Mouse (Mus musculus): Measurements from ENCODE around the gene Arl16. TPM values are rescaled to one million over a fixed set of nuclear protein-coding genes. Genes with fewer than 3 reads are reported as not detected.

Gene Arl16
- polyA plus RNA-seq, 1 experiment from 2014 or later, result 56.4 TPM

GRCm38 (mm10) chr11:120442344-120442743, 25.1 kb downstream of the Arl16 start, which contains the start of gene Tspan10:
TSS of gene Tspan10 (plus strand) at chr11:120442644.
- H3K36me3 ChIP-seq, result no peaks in the 10 kb centered on the region
- H3K9me3 ChIP-seq, result no peaks in the 10 kb centered on the region
- WGBS, result 92% methylated on average over 3 of the region's 3 CpGs
- H3K9ac ChIP-seq (replicated peaks), result 0 out of 2 replicates have a peak within 1 kb of the TSS, but pooled peaks have one; percentile 4
- no peaks in the 10 kb centered on the region for H3K4me1 ChIP-seq
- H3K27me3 ChIP-seq, result no peaks in the 10 kb centered on the region
- no peak within 1 kb of the TSS for H3K27ac ChIP-seq (replicated peaks)
- no peak within 1 kb of the TSS for H3K4me3 ChIP-seq
- H3K4me2 ChIP-seq (replicated peaks), result no peak within 1 kb of the TSS
- no peak for ATAC-seq (ENCODE audit: low FRiP score, low read depth)

- ATAC-seq (ENCODE audit: low FRiP score, low read depth), result no peak
- Histone ChIP-seq H3K27ac (replicated peaks) (0 out of 2 replicates have a peak overlapping the region, but pooled peaks have one; percentile 83), H3K9ac (replicated peaks) (peak overlapping the region; percentile 99), H3K4me3 (peak overlapping the region; percentile 99), H3K27me3 (no peaks in the 10 kb centered on the region), H3K4me1 (peaks cover 13% of the 10 kb centered on the region), H3K9me3 (no peaks in the 10 kb centered on the region), H3K36me3 (peaks cover 16% of the 10 kb centered on the region), H3K4me2 (replicated peaks) (peak overlapping the region; percentile 86)
- 29% methylated on average over 12 of the region's 12 CpGs for WGBS
These were observed 29.5 kb downstream of the Arl16 start for GRCm38 (mm10) chr11:120437857-120438385.

DNA sequence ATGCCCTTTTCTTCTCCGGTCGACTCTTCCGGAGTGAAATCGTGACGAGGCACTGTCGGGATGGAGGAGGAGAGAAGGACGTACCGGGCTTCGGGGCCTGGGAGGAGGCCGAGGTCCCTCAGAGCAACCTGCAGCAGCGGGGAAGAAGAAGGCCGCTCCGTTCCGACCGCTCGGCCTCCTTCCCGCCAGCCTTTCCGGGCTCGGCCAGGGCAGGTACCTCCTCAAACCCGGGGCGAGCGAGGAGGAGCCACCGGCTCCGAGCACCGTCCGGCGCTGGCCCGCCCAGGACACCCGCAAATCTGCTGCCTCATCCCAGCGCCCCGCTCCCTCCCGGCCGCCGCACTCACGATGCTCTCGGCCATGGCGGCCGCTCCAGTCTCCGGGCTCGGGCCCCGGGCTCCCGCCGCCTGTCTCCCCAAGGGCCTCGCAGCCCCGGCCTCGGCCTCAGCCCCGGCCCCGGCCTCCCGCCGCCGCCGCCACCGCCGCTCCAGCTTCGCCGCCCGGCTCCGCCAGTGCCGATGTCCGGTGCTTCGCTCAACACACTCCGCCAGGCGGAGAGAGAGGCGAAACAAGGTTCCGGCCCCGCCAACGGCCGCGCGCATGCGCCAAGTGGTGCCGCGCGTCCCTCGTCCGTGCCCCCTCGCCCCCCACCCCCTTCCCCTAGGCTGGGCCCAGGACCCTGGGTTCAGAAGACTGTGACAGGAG, 30.1 kb downstream of the Arl16 start, which contains the start of gene Nploc4:
Gene Nploc4, minus strand, starts transcription at position 557 of the 705 bp plus-strand sequence.
- peak; percentile 84 for ATAC-seq (ENCODE audit: low FRiP score, low read depth)
- Histone ChIP-seq H3K9ac (replicated peaks) (peak within 1 kb of the TSS; percentile 99), H3K4me3 (peak within 1 kb of the TSS; percentile 99), H3K27ac (replicated peaks) (peak within 1 kb of the TSS; percentile 83), H3K4me1 (peaks cover 13% of the 10 kb centered on the region), H3K27me3 (no peaks in the 10 kb centered on the region), H3K4me2 (replicated peaks) (peak within 1 kb of the TSS; percentile 86), H3K36me3 (peaks cover 22% of the 10 kb centered on the region), H3K9me3 (no peaks in the 10 kb centered on the region)
- WGBS, result under 1% methylated on average over 58 of the region's 77 CpGs

DNA sequence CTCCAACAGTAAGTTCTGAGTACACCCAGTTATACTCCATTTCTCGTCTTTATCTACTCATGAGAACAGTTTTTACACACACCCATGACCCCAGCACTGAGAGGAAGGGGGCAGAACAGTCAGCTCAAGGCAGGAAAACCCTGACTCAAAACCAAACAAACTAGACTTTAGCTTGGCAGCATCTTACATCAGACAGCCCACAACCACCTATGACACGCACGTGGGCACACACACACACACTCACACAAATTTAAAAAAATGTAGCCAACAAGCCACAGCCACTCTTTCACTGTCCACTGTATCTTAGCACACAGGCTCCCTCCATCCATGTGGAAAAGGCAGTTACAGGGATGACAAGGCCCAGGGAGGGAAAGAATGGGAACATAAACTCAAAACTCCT, 40.7 kb downstream of the Arl16 start:
- H3K4me2 ChIP-seq (replicated peaks), result no peak overlapping the region
- H3K27me3 ChIP-seq, result no peaks in the 10 kb centered on the region
- no peak overlapping the region for H3K4me3 ChIP-seq
- peaks cover 74% of the 10 kb centered on the region for H3K36me3 ChIP-seq
- no peak overlapping the region for H3K9ac ChIP-seq (replicated peaks)
- no peak for ATAC-seq (ENCODE audit: low FRiP score, low read depth)
- WGBS, result 96% methylated on average over 3 of the region's 3 CpGs
- no peaks in the 10 kb centered on the region for H3K4me1 ChIP-seq
- H3K27ac ChIP-seq (replicated peaks), result no peak overlapping the region
- H3K9me3 ChIP-seq, result no peaks in the 10 kb centered on the region

GRCm38 (mm10) chr11:120423569-120424295, 43.7 kb downstream of the Arl16 start:
- H3K27ac ChIP-seq (replicated peaks), result no peak overlapping the region

DNA sequence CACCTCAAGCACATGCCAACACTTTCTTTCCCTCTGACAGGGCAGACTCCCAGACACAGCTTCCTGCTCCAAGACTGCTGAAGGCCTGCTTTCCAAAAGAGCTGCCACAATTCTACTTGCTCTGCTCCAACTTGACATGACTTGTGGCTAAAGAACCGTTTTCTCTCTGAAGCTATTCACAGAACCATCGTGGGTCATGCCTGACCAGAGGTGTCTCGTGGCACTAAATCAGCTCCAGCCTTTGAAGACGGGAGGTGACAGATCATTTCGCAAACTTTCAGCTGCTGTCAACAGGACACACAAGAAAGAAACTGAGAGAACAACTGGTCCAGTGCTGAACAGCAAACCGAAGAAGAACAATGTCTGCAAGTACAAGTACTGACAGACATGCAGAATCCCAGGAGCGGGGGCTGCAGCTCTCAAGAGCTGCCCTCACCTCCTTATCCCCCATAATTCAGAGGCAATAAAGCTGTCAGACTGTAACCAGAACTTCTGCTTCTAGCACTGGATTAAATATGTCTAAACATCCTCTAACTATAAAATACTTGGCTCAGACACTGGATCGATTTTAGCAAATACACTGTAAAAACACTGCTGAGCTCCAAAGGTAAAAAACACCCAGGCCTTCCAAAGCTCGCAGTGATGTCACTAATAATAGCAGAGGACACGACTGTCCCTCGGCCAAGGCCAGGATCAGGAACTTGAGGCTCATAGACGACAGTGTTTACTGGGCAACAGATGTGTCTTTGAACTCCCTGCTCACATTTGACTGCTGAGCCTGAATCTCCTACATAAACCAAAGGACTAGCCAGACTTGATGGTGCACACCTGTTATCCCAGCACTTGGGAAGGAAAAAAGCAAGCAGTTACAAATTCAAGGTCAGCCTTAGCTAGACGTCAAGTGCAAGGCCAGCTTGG, 44.5 kb downstream of the Arl16 start:
- ATAC-seq (ENCODE audit: low FRiP score, low read depth), result no peak
- Histone ChIP-seq H3K36me3 (peaks cover 84% of the 10 kb centered on the region), H3K9me3 (no peaks in the 10 kb centered on the region), H3K4me2 (replicated peaks) (no peak overlapping the region), H3K9ac (replicated peaks) (no peak overlapping the region), H3K27me3 (no peaks in the 10 kb centered on the region), H3K4me3 (no peak overlapping the region), H3K27ac (replicated peaks) (no peak overlapping the region), H3K4me1 (no peaks in the 10 kb centered on the region)
- WGBS, result 93% methylated on average over 13 of the region's 13 CpGs

More at GRCm38 (mm10) chr11:120423569-120424295, 43.7 kb downstream of the Arl16 start:
- no peak overlapping the region for H3K9ac ChIP-seq (replicated peaks)
- H3K36me3 ChIP-seq, result peaks cover 84% of the 10 kb centered on the region
- 77% methylated on average over 9 of the region's 9 CpGs for WGBS
- H3K4me3 ChIP-seq, result no peak overlapping the region
- ATAC-seq (ENCODE audit: low FRiP score, low read depth), result no peak
- H3K27me3 ChIP-seq, result no peaks in the 10 kb centered on the region
- H3K4me2 ChIP-seq (replicated peaks), result no peak overlapping the region
- H3K9me3 ChIP-seq, result no peaks in the 10 kb centered on the region
- H3K4me1 ChIP-seq, result no peaks in the 10 kb centered on the region

DNA sequence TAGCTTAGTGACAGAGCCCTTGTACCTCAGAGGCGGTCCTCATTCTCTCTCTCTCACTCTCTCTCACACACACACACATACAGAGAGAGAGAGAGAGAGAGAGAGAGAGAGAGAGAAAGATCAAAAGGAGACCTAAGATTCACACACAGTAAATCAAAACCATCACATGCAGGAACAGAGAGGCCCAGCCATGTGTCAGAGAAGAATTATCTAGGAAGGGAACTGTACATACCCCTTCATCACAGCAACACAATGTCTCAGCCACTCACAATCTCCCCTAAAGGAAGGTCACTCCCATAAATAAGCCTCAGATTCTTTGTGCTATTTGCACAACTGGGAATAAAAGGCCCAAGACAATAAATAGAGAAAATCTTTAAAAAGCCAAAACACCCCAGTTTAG, 48.8 kb downstream of the Arl16 start:
- WGBS, result 94% methylated on average over 1 of the region's 1 CpGs
- no peak for ATAC-seq (ENCODE audit: low FRiP score, low read depth)
- no peaks in the 10 kb centered on the region for H3K27me3 ChIP-seq
- peaks cover 90% of the 10 kb centered on the region for H3K36me3 ChIP-seq
- H3K4me1 ChIP-seq, result no peaks in the 10 kb centered on the region
- H3K4me2 ChIP-seq (replicated peaks), result no peak overlapping the region
- no peak overlapping the region for H3K27ac ChIP-seq (replicated peaks)
- no peak overlapping the region for H3K4me3 ChIP-seq
- H3K9me3 ChIP-seq, result no peaks in the 10 kb centered on the region
- no peak overlapping the region for H3K9ac ChIP-seq (replicated peaks)

GRCm38 (mm10) chr11:120417852-120418251, 49.6 kb downstream of the Arl16 start:
- Histone ChIP-seq H3K9ac (replicated peaks) (no peak overlapping the region), H3K27me3 (no peaks in the 10 kb centered on the region), H3K9me3 (no peaks in the 10 kb centered on the region), H3K4me2 (replicated peaks) (no peak overlapping the region), H3K4me1 (no peaks in the 10 kb centered on the region), H3K27ac (replicated peaks) (no peak overlapping the region), H3K4me3 (no peak overlapping the region), H3K36me3 (peaks cover 92% of the 10 kb centered on the region)
- ATAC-seq (ENCODE audit: low FRiP score, low read depth), result no peak
- WGBS, result 95% methylated on average over 7 of the region's 7 CpGs

Other genes with a start within 250 kb of the Arl16 start
- gene Bahcc1, start 234.7 kb downstream of the Arl16 start, polyA plus RNA-seq (2016; fragmentation: Nextera tagmentation; extraction: Ambion mirVana), result 25.1 and 26.1 TPM in 2 replicates
- gene Actg1, start 119.1 kb downstream of the Arl16 start, polyA plus RNA-seq (2016; fragmentation: Nextera tagmentation; extraction: Ambion mirVana), result 3,175 and 3,231 TPM in 2 replicates
- gene Fscn2, start 106.1 kb downstream of the Arl16 start, polyA plus RNA-seq (2016; fragmentation: Nextera tagmentation; extraction: Ambion mirVana), result 1.4 and 1.5 TPM in 2 replicates
- 51.3 and 55.4 TPM in 2 replicates for gene Faap100, start 88.8 kb downstream of the Arl16 start, polyA plus RNA-seq (2016; fragmentation: Nextera tagmentation; extraction: Ambion mirVana)
- 51.8 and 54.6 TPM in 2 replicates for gene Nploc4, start 29.9 kb downstream of the Arl16 start, polyA plus RNA-seq (2016; fragmentation: Nextera tagmentation; extraction: Ambion mirVana)
- not detected in 2 replicates for gene Tspan10, start 25.0 kb downstream of the Arl16 start, polyA plus RNA-seq (2016; fragmentation: Nextera tagmentation; extraction: Ambion mirVana)
- 0.20 TPM in 1 of 2 replicates, not detected in the other for gene Pde6g, start 14.1 kb downstream of the Arl16 start, polyA plus RNA-seq (2016; fragmentation: Nextera tagmentation; extraction: Ambion mirVana)
- 11.7 and 11.9 TPM in 2 replicates for gene Oxld1, start 9.5 kb downstream of the Arl16 start, polyA plus RNA-seq (2016; fragmentation: Nextera tagmentation; extraction: Ambion mirVana)
- gene Ccdc137, start 9.5 kb downstream of the Arl16 start, polyA plus RNA-seq (2016; fragmentation: Nextera tagmentation; extraction: Ambion mirVana), result 30.1 and 35.1 TPM in 2 replicates
- gene Mrpl12, start 17.0 kb upstream of the Arl16 start, polyA plus RNA-seq (2016; fragmentation: Nextera tagmentation; extraction: Ambion mirVana), result 112 and 118 TPM in 2 replicates
- 37.7 and 38.8 TPM in 2 replicates for gene Slc25a10, start 24.2 kb upstream of the Arl16 start, polyA plus RNA-seq (2016; fragmentation: Nextera tagmentation; extraction: Ambion mirVana)
- 0.18 and 0.29 TPM in 2 replicates for gene Gcgr, start 63.1 kb upstream of the Arl16 start, polyA plus RNA-seq (2016; fragmentation: Nextera tagmentation; extraction: Ambion mirVana)
- gene Mcrip1, start 82.1 kb upstream of the Arl16 start, polyA plus RNA-seq (2016; fragmentation: Nextera tagmentation; extraction: Ambion mirVana), result 212 and 232 TPM in 2 replicates
- gene Ppp1r27, start 83.5 kb upstream of the Arl16 start, polyA plus RNA-seq (2016; fragmentation: Nextera tagmentation; extraction: Ambion mirVana), result not detected in 2 replicates
- gene P4hb, start 105.6 kb upstream of the Arl16 start, polyA plus RNA-seq (2016; fragmentation: Nextera tagmentation; extraction: Ambion mirVana), result 384 and 418 TPM in 2 replicates
- gene Arhgdia, start 114.0 kb upstream of the Arl16 start, polyA plus RNA-seq (2016; fragmentation: Nextera tagmentation; extraction: Ambion mirVana), result 504 and 557 TPM in 2 replicates
- 652 and 655 TPM in 2 replicates for gene Alyref, start 130.8 kb upstream of the Arl16 start, polyA plus RNA-seq (2016; fragmentation: Nextera tagmentation; extraction: Ambion mirVana)
- gene Anapc11, start 130.8 kb upstream of the Arl16 start, polyA plus RNA-seq (2016; fragmentation: Nextera tagmentation; extraction: Ambion mirVana), result 165 and 182 TPM in 2 replicates
- 0.98 TPM in 1 of 2 replicates, not detected in the other for gene Npb, start 140.9 kb upstream of the Arl16 start, polyA plus RNA-seq (2016; fragmentation: Nextera tagmentation; extraction: Ambion mirVana)
- 148 and 157 TPM in 2 replicates for gene Pcyt2, start 150.3 kb upstream of the Arl16 start, polyA plus RNA-seq (2016; fragmentation: Nextera tagmentation; extraction: Ambion mirVana)
- gene Sirt7, start 157.6 kb upstream of the Arl16 start, polyA plus RNA-seq (2016; fragmentation: Nextera tagmentation; extraction: Ambion mirVana), result 40.4 and 48.2 TPM in 2 replicates
- 33.3 and 36.8 TPM in 2 replicates for gene Mafg, start 166.0 kb upstream of the Arl16 start, polyA plus RNA-seq (2016; fragmentation: Nextera tagmentation; extraction: Ambion mirVana)
- gene Pycr1, start 176.2 kb upstream of the Arl16 start, polyA plus RNA-seq (2016; fragmentation: Nextera tagmentation; extraction: Ambion mirVana), result 31.6 and 34.1 TPM in 2 replicates
- gene Myadml2, start 180.6 kb upstream of the Arl16 start, polyA plus RNA-seq (2016; fragmentation: Nextera tagmentation; extraction: Ambion mirVana), result 0.99 TPM in 1 of 2 replicates, not detected in the other
- gene Notum, start 193.6 kb upstream of the Arl16 start, polyA plus RNA-seq (2016; fragmentation: Nextera tagmentation; extraction: Ambion mirVana), result 0.58 and 0.87 TPM in 2 replicates
- 149 and 154 TPM in 2 replicates for gene Aspscr1, start 205.4 kb upstream of the Arl16 start, polyA plus RNA-seq (2016; fragmentation: Nextera tagmentation; extraction: Ambion mirVana)
- 120 and 121 TPM in 2 replicates for gene Cenpx, start 246.1 kb upstream of the Arl16 start, polyA plus RNA-seq (2016; fragmentation: Nextera tagmentation; extraction: Ambion mirVana)
- gene Lrrc45, start 246.3 kb upstream of the Arl16 start, polyA plus RNA-seq (2016; fragmentation: Nextera tagmentation; extraction: Ambion mirVana), result 74.5 and 75.1 TPM in 2 replicates